Mouse (Mus musculus): Measurements from ENCODE around the gene Prr12. TPM values are rescaled to one million over a fixed set of nuclear protein-coding genes. Genes with fewer than 3 reads are reported as not detected.

The Prr12 gene
- polyA plus RNA-seq, 1 experiment from 2014 or later, result 14.5 TPM

DNA sequence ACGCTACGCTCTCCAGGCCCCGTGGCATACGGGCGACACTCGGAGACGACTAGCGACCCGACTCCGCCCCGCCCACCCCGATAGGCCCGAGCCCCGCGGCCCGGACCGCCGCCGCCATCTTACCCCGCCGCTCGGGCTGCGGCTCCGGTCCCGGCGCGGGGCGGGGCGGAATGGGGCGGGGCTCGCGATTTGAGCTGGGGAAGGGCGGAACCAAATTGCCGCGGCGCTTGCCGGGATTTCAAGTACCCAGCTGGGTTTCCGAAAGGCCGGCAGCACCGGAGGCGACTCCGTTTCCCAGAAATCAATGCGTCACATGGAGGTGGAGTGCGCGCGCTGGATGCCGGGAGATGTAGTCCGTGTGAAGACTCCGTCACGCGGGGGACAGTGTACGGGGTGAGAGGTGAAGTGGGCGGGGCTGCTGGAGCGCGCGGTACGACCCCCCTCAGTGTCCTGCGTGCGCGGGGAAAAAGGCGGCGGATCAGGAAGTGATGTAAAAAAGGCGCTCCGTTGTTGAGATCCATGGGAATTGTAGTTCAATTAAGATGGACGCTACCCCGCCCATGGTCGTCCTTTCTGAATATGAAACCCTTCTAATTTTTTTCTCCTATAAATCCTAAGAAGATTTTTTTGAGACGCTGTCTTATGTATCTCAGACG lies 36.6 kb downstream of the Prr12 start, which contains the start of gene Scaf1:
Gene Scaf1 (minus strand): TSS at position 407 of the 656 bp plus-strand sequence.
- peaks cover 34% of the 10 kb centered on the region for H3K4me1 ChIP-seq
- WGBS, result under 1% methylated on average over 62 of the region's 69 CpGs
- H3K9me3 ChIP-seq, result no peaks in the 10 kb centered on the region
- peak within 1 kb of the TSS; percentile 81 for H3K4me2 ChIP-seq (replicated peaks)
- H3K27ac ChIP-seq, result peak within 1 kb of the TSS; percentile 96
- peak; percentile 89 for ATAC-seq (ENCODE audit: low FRiP score, low read depth)
- H3K36me3 ChIP-seq, result peaks cover 31% of the 10 kb centered on the region
- 0 out of 2 replicates have a peak, but pooled peaks cover 5% of the 10 kb centered on the region for H3K27me3 ChIP-seq
- peak within 1 kb of the TSS; percentile 93 for H3K4me3 ChIP-seq
- peak within 1 kb of the TSS; percentile 98 for H3K9ac ChIP-seq

DNA sequence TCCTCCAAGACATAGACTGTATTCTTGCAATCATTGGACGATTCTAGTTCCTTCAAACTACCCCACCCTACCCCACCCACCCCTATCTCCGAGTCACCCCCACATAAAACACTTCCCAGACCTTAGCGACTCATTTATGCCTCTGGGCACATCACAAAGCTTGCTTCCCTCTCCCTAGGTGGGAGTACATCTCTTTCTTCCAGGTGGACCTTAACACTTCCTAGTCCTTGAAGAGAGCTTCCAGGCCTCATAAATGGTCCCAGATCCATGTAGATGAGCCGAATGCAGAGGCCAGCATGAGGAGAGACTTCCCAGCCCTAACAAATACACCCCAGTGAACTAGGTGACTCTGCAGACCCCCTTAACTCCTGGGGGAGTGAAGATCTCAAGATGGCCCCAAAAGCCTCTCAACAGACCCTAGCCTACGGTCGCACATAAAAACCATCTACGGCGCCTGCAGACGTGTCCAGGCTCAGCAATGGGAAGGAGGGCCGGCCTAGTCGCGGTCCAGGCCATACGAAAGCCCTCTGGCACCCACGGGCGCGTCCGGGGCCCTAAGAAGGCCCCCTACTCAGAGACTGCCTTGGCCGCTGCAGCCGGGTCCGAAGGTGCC lies 37.2 kb downstream of the Prr12 start:
- peaks cover 36% of the 10 kb centered on the region for H3K36me3 ChIP-seq
- H3K4me3 ChIP-seq, result peak overlapping the region; percentile 93
- H3K27me3 ChIP-seq, result 0 out of 2 replicates have a peak, but pooled peaks cover 2% of the 10 kb centered on the region
- H3K4me1 ChIP-seq, result peaks cover 34% of the 10 kb centered on the region
- H3K9ac ChIP-seq, result peak overlapping the region; percentile 98
- H3K27ac ChIP-seq, result peak overlapping the region; percentile 79
- H3K4me2 ChIP-seq (replicated peaks), result peak overlapping the region; percentile 81
- no peaks in the 10 kb centered on the region for H3K9me3 ChIP-seq
- under 1% methylated on average over 20 of the region's 20 CpGs for WGBS
- ATAC-seq (ENCODE audit: low FRiP score, low read depth), result no peak

DNA sequence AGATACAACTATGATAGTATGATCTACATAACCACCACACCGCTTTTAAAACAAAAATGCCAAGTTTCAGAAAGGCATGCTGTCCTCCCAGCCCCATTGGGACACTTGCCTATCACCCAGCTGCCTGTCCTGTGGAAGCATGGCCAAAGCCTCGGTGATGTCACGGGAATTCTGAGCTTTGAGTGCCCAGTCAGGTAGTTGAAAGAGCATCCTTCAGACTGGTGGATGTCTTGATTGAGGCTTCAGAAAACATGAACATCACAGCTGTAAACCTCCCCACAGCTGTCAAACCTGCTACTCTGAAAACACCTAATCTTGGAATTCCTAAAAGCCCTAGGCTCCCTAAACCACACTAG lies 38.6 kb downstream of the Prr12 start:
- no peak overlapping the region for H3K27ac ChIP-seq
- peaks cover 29% of the 10 kb centered on the region for H3K4me1 ChIP-seq
- no peak overlapping the region for H3K4me3 ChIP-seq
- H3K4me2 ChIP-seq (replicated peaks), result peak overlapping the region; percentile 81; the same call in 1 of the 2 replicates
- peaks cover 49% of the 10 kb centered on the region for H3K36me3 ChIP-seq
- ATAC-seq (ENCODE audit: low FRiP score, low read depth), result no peak
- no peaks in the 10 kb centered on the region for H3K9me3 ChIP-seq
- H3K9ac ChIP-seq, result no peak overlapping the region
- no peaks in the 10 kb centered on the region for H3K27me3 ChIP-seq
- 98% methylated on average over 3 of the region's 3 CpGs for WGBS

DNA sequence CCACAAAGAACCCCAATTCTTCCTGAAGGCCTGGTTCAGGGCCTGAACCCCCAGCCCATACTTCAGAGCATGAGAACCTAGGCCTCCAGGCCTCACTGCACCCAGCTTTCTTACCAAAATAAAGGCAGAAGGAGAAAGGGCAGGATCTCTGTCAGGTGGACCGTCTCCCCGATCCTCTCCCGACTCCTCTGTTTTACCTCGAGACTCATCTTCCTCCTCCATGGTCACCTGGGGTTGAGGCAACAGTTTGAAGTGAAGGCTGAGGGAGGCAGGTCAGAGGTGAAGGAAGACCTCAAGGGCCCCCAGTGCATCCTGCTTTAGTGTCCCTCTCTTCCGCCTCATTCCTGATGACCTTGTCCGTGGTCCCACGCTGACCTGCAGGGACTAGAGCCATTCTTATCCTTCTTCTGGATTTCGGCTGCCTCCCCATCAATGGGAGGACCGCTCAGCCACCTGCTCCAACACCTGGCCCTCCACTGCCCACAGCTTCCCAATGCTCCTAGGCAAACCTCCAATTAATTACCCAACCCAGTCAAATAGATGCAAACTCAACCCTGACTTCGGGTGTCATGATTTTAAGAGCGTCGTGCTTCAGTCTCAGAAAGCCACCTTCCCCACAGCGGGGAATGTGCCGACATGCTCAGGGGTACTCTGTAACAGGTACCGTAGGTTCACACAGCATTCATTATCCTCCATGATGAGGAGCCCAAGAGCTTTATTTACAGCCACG lies 39.1 kb downstream of the Prr12 start:
- WGBS, result 96% methylated on average over 16 of the region's 16 CpGs
- ATAC-seq (ENCODE audit: low FRiP score, low read depth), result no peak
- no peaks in the 10 kb centered on the region for H3K9me3 ChIP-seq
- H3K4me2 ChIP-seq (replicated peaks), result no peak overlapping the region
- no peak overlapping the region for H3K27ac ChIP-seq
- H3K4me3 ChIP-seq, result no peak overlapping the region
- peaks cover 24% of the 10 kb centered on the region for H3K4me1 ChIP-seq
- H3K27me3 ChIP-seq, result no peaks in the 10 kb centered on the region
- peaks cover 55% of the 10 kb centered on the region for H3K36me3 ChIP-seq
- H3K9ac ChIP-seq, result no peak overlapping the region

DNA sequence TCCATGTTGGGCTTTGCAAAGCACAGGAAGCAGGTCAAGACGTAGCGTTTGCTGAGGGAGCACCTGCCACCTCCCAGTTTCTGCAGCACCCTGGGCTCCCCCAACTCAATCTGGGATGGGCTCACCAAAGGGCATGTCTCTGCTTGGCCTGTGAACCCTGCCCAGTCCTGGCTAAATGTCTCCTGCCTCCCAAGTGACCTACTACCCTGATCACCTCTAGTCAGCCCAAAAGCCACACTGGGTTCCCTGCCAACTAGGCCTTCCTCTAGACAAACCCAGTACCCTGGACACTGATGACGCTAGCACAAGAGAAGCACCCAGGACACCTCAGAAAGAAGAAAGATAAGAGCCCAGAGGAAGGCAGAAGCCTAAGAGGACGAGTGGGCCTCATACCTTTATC lies 39.9 kb downstream of the Prr12 start:
- Histone ChIP-seq H3K36me3 (peaks cover 62% of the 10 kb centered on the region), H3K27ac (no peak overlapping the region), H3K9me3 (no peaks in the 10 kb centered on the region), H3K4me1 (peaks cover 19% of the 10 kb centered on the region), H3K4me2 (replicated peaks) (no peak overlapping the region), H3K27me3 (no peaks in the 10 kb centered on the region), H3K9ac (no peak overlapping the region), H3K4me3 (no peak overlapping the region)
- WGBS, result 83% methylated on average over 4 of the region's 4 CpGs
- no peak for ATAC-seq (ENCODE audit: low FRiP score, low read depth)

DNA sequence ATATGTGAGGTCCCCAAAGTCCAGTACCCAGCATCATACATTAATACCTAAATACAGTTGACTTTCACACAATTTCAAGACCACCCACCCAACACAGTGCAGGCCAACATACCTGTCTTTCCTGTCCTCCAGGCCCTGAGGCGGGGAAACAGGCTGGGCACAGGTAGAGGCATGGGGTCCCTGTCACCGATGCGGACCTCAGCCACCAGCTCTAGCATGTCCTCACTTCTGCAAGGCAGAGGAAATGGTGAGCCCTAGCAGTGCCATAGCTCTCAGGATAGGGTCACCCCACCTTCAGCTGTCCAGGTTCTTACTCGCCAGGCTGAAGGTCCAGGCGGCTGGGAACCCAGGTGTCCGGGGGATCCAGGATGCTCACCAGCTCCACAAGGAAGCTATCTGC lies 40.7 kb downstream of the Prr12 start:
- no peaks in the 10 kb centered on the region for H3K27me3 ChIP-seq
- H3K36me3 ChIP-seq, result peaks cover 70% of the 10 kb centered on the region
- no peak overlapping the region for H3K9ac ChIP-seq
- H3K4me1 ChIP-seq, result peaks cover 19% of the 10 kb centered on the region
- whole genome bisulfite sequencing, result 97% methylated on average over 6 of the region's 6 CpGs
- no peak for ATAC-seq (ENCODE audit: low FRiP score, low read depth)
- H3K4me2 ChIP-seq (replicated peaks), result no peak overlapping the region
- no peak overlapping the region for H3K4me3 ChIP-seq
- no peaks in the 10 kb centered on the region for H3K9me3 ChIP-seq
- no peak overlapping the region for H3K27ac ChIP-seq

DNA sequence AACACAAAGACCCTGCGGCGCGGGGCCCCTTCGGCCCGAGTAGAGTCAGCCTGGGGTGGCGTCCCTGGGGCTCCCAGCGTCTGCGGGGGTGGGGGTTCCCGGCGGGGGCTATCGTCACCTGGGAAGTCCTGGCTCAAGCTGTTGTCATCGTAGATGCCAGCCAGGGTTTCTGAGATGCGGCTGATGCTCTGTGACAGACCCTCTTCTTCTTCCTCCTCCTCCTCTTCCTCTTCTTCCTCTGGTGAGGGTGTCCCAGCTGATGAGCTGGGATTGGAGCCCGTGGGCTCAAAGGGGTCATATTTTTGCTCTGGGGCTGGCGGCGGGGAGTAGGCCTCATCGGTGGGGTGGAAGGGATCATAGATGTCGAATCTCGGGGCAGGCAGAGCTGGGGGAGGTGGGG lies 44.3 kb downstream of the Prr12 start:
- no peaks in the 10 kb centered on the region for H3K9me3 ChIP-seq
- peaks cover 98% of the 10 kb centered on the region for H3K36me3 ChIP-seq
- ATAC-seq (ENCODE audit: low FRiP score, low read depth), result no peak
- 0 out of 2 replicates have a peak, but pooled peaks cover 4% of the 10 kb centered on the region for H3K4me1 ChIP-seq
- no peaks in the 10 kb centered on the region for H3K27me3 ChIP-seq
- WGBS, result 94% methylated on average over 19 of the region's 19 CpGs
- no peak overlapping the region for H3K27ac ChIP-seq
- no peak overlapping the region for H3K4me2 ChIP-seq (replicated peaks)
- no peak overlapping the region for H3K9ac ChIP-seq
- H3K4me3 ChIP-seq, result no peak overlapping the region

DNA sequence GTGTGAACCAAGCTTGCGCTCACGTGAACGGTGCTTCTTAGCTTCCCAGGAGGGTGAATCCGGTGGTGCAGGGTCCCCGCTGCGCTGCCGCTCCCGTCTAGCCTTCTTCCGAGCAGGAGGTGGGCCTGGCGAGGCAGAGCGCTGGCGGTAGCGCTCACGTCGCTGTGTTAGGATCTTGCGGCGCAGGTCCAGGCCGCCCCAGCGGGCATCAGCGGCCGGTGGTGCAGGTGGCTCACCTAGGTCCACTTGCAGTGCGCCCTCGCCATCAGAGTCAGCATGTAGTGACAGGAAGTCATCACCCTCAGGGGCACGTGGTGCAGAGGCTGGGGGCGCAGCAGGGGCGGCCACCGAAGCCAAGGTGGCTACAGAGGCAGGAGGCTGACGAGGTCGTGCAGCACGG lies 44.8 kb downstream of the Prr12 start:
- 96% methylated on average over 30 of the region's 30 CpGs for WGBS
- Histone ChIP-seq H3K27me3 (no peaks in the 10 kb centered on the region), H3K4me1 (0 out of 2 replicates have a peak, but pooled peaks cover 4% of the 10 kb centered on the region), H3K4me2 (replicated peaks) (no peak overlapping the region), H3K9me3 (no peaks in the 10 kb centered on the region), H3K4me3 (no peak overlapping the region), H3K9ac (no peak overlapping the region), H3K27ac (no peak overlapping the region), H3K36me3 (peaks cover 98% of the 10 kb centered on the region)
- ATAC-seq (ENCODE audit: low FRiP score, low read depth), result no peak

DNA sequence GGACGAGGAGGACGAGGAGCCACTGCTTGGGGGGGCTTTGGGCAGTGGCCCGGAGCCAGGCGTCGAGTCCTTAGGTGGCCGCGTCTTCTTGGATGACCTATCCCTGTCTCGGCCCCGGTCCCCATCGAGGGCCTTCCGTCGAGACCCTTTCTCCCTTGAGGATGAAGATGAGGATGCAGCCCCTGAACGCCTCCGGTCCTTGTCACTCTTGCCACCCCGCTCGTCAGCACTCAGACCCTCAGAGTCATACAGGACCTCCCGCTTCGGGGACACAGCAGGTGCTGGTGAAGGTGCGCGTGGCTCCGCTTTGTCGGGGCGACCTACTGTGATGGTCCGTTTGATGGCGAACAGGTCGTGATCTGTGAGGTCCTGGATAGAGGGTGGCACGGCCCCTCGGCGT lies 45.5 kb downstream of the Prr12 start:
- no peak for ATAC-seq (ENCODE audit: low FRiP score, low read depth)
- H3K4me1 ChIP-seq, result 0 out of 2 replicates have a peak, but pooled peaks cover 4% of the 10 kb centered on the region
- no peak overlapping the region for H3K27ac ChIP-seq
- no peak overlapping the region for H3K4me3 ChIP-seq
- H3K9ac ChIP-seq, result no peak overlapping the region
- peaks cover 98% of the 10 kb centered on the region for H3K36me3 ChIP-seq
- no peaks in the 10 kb centered on the region for H3K9me3 ChIP-seq
- H3K27me3 ChIP-seq, result no peaks in the 10 kb centered on the region
- no peak overlapping the region for H3K4me2 ChIP-seq (replicated peaks)
- 96% methylated on average over 29 of the region's 29 CpGs for WGBS

DNA sequence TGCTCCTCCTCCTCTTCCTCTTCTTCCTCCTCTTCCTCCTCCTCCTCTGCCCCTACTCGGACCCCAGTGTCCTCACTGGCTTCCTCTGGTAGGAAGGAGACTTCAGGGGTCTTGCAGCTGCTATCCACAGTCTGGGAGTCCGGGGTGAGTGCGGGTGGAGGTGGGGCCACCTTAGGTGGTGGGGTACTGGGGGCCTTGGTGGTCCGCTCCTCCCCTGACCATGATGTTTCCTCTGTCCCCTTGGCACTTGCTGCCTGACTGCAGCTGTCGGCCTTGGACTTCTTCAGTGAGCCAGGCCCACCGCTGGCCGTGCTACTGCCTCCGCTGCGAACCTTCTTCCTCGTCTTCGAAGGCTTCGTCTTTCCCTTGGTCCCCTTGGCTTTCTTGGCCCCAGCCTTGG lies 46.2 kb downstream of the Prr12 start:
- no peak for ATAC-seq (ENCODE audit: low FRiP score, low read depth)
- 92% methylated on average over 12 of the region's 12 CpGs for WGBS
- Histone ChIP-seq H3K4me3 (no peak overlapping the region), H3K27ac (no peak overlapping the region), H3K9ac (no peak overlapping the region), H3K36me3 (peaks cover 98% of the 10 kb centered on the region), H3K4me2 (replicated peaks) (no peak overlapping the region), H3K9me3 (no peaks in the 10 kb centered on the region), H3K27me3 (no peaks in the 10 kb centered on the region), H3K4me1 (0 out of 2 replicates have a peak, but pooled peaks cover 4% of the 10 kb centered on the region)

DNA sequence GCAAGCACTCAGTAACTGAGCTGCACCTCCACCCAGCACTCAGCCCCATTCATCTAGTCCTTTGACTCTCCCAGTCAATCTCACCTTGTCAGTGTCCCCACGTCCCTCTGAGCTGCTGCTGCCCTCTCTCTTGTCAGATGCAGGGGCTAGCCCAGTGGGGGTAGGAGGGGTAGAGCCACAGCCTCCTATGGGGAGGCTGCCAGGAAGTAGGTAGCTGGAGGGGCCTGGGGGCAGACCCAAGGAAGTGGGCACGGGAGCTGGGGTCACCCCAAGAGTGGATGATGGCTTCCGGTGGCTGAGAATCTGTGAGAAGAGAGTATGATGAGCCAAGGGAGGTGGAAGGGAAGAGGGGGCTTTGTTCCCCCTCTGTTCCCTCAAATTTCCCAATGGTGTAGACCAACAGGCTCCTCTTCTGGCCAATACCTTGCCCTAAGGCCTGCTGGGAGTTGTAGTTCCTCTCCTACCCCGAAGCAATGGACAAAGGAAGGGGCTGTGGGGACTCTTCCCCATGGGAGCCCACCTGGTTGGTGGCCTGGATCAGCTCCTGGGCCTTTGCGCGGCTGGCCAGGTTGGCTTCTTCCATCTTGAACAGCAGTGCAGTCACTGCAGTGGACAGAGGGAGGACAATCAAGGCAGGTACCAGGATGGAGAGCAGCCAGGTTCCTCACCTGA lies 47.2 kb downstream of the Prr12 start:
- H3K4me1 ChIP-seq, result 0 out of 2 replicates have a peak, but pooled peaks cover 4% of the 10 kb centered on the region
- no peak overlapping the region for H3K4me3 ChIP-seq
- peaks cover 99% of the 10 kb centered on the region for H3K36me3 ChIP-seq
- H3K9ac ChIP-seq, result 0 out of 2 replicates have a peak overlapping the region, but pooled peaks have one; percentile 45
- no peaks in the 10 kb centered on the region for H3K9me3 ChIP-seq
- no peaks in the 10 kb centered on the region for H3K27me3 ChIP-seq
- H3K27ac ChIP-seq, result no peak overlapping the region
- no peak overlapping the region for H3K4me2 ChIP-seq (replicated peaks)
- 88% methylated on average over 6 of the region's 6 CpGs for WGBS
- no peak for ATAC-seq (ENCODE audit: low FRiP score, low read depth)

DNA sequence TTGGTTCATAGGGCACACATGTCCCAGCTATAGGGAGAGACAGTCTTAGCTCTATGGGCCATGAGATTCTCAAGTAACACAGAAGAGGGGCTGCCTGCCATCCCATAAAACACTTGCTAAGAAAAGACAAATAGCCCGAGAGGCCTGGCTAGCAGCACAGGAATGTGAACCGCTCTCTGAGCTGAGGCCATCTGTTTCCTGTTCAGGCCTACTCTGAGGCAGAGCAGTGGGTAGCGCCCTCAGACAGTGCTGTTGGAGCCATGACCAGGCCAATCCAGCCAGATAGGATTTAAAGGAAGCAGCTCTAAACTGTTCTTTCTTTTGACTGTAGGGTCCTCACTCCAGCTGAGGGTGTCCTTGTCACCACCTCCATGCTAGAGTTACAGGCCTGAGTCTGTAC lies 48.1 kb downstream of the Prr12 start:
- Histone ChIP-seq H3K27ac (peak overlapping the region; percentile 39; the same call in 1 of the 2 replicates), H3K4me1 (peaks cover 9% of the 10 kb centered on the region), H3K4me3 (no peak overlapping the region), H3K9me3 (no peaks in the 10 kb centered on the region), H3K4me2 (replicated peaks) (no peak overlapping the region), H3K36me3 (peaks cover 99% of the 10 kb centered on the region), H3K27me3 (no peaks in the 10 kb centered on the region), H3K9ac (no peak overlapping the region)
- no peak for ATAC-seq (ENCODE audit: low FRiP score, low read depth)
- WGBS, result 43% methylated on average over 3 of the region's 3 CpGs
